Mouse (Mus musculus) intestine, embryonic 16.5 days (tissue): Measurements from ENCODE around the gene Adgrd1. TPM values are rescaled to one million over a fixed set of nuclear protein-coding genes. Genes with fewer than 3 reads are reported as not detected.

Experiments used
- ATAC-seq: fragments of 200-750 bp; cut with Nextera tagmentation; 2 replicates; pipeline ENCODE4 v1.8.0; 2017; ENCODE audit warnings: moderate TSS enrichment, moderate library complexity
- H3K27ac ChIP-seq: fragments of 300-500 bp; sonication (generic); 2 replicates; pipeline ENCODE4 v1.5.1; 2014; ENCODE audit warnings: mild to moderate bottlenecking, low read length
- H3K27me3 ChIP-seq: fragments of 300-500 bp; sonication (generic); replicated peaks from 2 replicates; pipeline ENCODE4 v1.6.1; 2014; ENCODE audit warnings: low read length, control low read depth, mixed read lengths; ENCODE audit not compliant: control insufficient read depth, insufficient read depth
- H3K36me3 ChIP-seq: fragments of 300-500 bp; sonication (generic); 2 replicates; pipeline ENCODE4 v1.6.1; 2014; ENCODE audit warnings: low read length, control low read depth; ENCODE audit not compliant: control insufficient read depth, insufficient read depth
- H3K4me1 ChIP-seq: fragments of 300-500 bp; sonication (generic); 2 replicates; pipeline ENCODE4 v1.6.1; 2014; ENCODE audit warnings: low read length, control low read depth, mixed read lengths; ENCODE audit not compliant: control insufficient read depth, insufficient read depth
- H3K4me2 ChIP-seq: fragments of 300-500 bp; sonication (generic); 2 replicates; pipeline ENCODE4 v1.6.1; 2014; ENCODE audit warnings: low read depth, low read length, control low read depth
- H3K4me3 ChIP-seq: fragments of 300-500 bp; sonication (generic); 2 replicates; pipeline ENCODE4 v1.5.1; 2014; ENCODE audit warnings: mild to moderate bottlenecking, low read length
- H3K9ac ChIP-seq: fragments of 300-500 bp; sonication (generic); 2 replicates; pipeline ENCODE4 v1.6.1; 2014; ENCODE audit warnings: low read depth, low read length
- H3K9me3 ChIP-seq: fragments of 300-500 bp; sonication (generic); 2 replicates; pipeline ENCODE4 v1.6.1; 2016; ENCODE audit warnings: low read length, control low read depth; ENCODE audit not compliant: control insufficient read depth
- WGBS: fragments of 180-500 bp; shearing (Covaris S2); extraction: QIAGEN DNeasy Blood & Tissue Kit; methylation state at CpG from one replicate; pipeline ENCODE4 v1.1.7; 2014; 5-methylcytosine and 5-hydroxymethylcytosine counted together
- polyA plus RNA-seq: library from polyadenylated mRNA; unstranded; fragments of >200 nt; fragmentation: Nextera tagmentation; extraction: Ambion mirVana; gene quantifications from 2 replicates; pipeline ENCODE4 v1.2.1, GENCODE M21; 2015

Gene Adgrd1
- 1.0 and 1.5 TPM in 2 replicates for polyA plus RNA-seq

GRCm38 (mm10) chr5:129096511-129096910 lies at the start of gene Adgrd1:
Gene Adgrd1, plus strand, starts transcription at chr5:129096750.
- no peak within 1 kb of the TSS for H3K27ac ChIP-seq
- H3K9me3 ChIP-seq: no peaks in the 10 kb centered on the region
- 35% methylated on average over 6 of the region's 6 CpGs for WGBS
- no peak within 1 kb of the TSS for H3K9ac ChIP-seq
- H3K4me3 ChIP-seq: no peak within 1 kb of the TSS
- no peaks in the 10 kb centered on the region for H3K36me3 ChIP-seq
- no peak within 1 kb of the TSS for H3K4me2 ChIP-seq
- peaks cover 2% of the 10 kb centered on the region; the same call in 1 of the 2 replicates for H3K4me1 ChIP-seq
- ATAC-seq: no peak
- no peaks in the 10 kb centered on the region for H3K27me3 ChIP-seq

- no peak overlapping the region for H3K4me3 ChIP-seq
- no peaks in the 10 kb centered on the region for H3K36me3 ChIP-seq
- WGBS: 72% methylated on average over 9 of the region's 9 CpGs
- no peaks in the 10 kb centered on the region for H3K4me1 ChIP-seq
- ATAC-seq: no peak
- no peaks in the 10 kb centered on the region for H3K9me3 ChIP-seq
- H3K9ac ChIP-seq: no peak overlapping the region
- H3K27me3 ChIP-seq: no peaks in the 10 kb centered on the region
- no peak overlapping the region for H3K4me2 ChIP-seq
- H3K27ac ChIP-seq: no peak overlapping the region
These were observed 47.2 kb upstream of the Adgrd1 start for GRCm38 (mm10) chr5:129049372-129049771.

- Histone ChIP-seq H3K9ac (no peak overlapping the region), H3K36me3 (no peaks in the 10 kb centered on the region), H3K4me3 (no peak overlapping the region), H3K9me3 (no peaks in the 10 kb centered on the region), H3K27me3 (no peaks in the 10 kb centered on the region), H3K4me2 (no peak overlapping the region), H3K4me1 (no peaks in the 10 kb centered on the region), H3K27ac (no peak overlapping the region)
- 78% methylated on average over 3 of the region's 3 CpGs for WGBS
- no peak for ATAC-seq
These were observed 44.6 kb upstream of the Adgrd1 start for GRCm38 (mm10) chr5:129051910-129052309.

GRCm38 (mm10) chr5:129052636-129053355 lies 43.8 kb upstream of the Adgrd1 start:
- H3K27ac ChIP-seq: no peak overlapping the region
- 25% methylated on average over 20 of the region's 20 CpGs for WGBS
- H3K36me3 ChIP-seq: no peaks in the 10 kb centered on the region
- ATAC-seq: no peak
- H3K9me3 ChIP-seq: no peaks in the 10 kb centered on the region
- H3K9ac ChIP-seq: no peak overlapping the region
- no peak overlapping the region for H3K4me2 ChIP-seq
- no peaks in the 10 kb centered on the region for H3K4me1 ChIP-seq
- H3K27me3 ChIP-seq: no peaks in the 10 kb centered on the region; the same call in 1 of the 2 replicates
- H3K4me3 ChIP-seq: no peak overlapping the region

DNA sequence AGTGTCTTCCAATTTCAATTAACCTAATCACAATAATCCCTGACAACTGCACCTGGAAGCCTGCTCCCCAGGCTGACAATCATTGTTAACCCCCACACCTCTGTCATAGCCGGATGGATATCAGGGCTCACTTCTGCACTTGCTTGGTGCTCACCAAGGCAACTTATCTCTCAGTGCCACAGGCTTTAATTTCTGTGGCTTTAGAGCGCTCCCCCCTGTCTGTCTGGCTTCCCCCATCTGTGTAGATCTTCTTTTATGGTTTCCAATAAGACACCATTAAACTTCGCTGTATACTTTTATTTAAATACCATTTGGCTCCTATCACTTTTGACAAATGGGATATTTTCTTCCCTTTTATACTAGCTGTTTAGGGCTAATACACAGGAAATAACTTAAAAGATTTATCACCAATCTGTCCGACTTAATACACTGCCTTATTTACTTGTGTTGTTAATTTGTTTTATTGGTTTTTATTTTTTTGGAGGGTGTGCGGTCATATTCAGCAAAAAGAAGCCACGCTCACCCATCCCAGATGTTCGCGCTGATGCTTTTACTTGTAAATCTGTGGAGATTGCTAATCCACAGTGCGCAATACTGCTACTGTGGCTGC lies 41.8 kb upstream of the Adgrd1 start:
- no peak for ATAC-seq
- H3K36me3 ChIP-seq: no peaks in the 10 kb centered on the region
- 70% methylated on average over 9 of the region's 9 CpGs for WGBS
- H3K4me1 ChIP-seq: no peaks in the 10 kb centered on the region
- no peak overlapping the region for H3K4me2 ChIP-seq
- H3K4me3 ChIP-seq: no peak overlapping the region
- no peaks in the 10 kb centered on the region for H3K9me3 ChIP-seq
- H3K27me3 ChIP-seq: no peaks in the 10 kb centered on the region; the same call in 1 of the 2 replicates
- H3K9ac ChIP-seq: no peak overlapping the region
- H3K27ac ChIP-seq: no peak overlapping the region

DNA sequence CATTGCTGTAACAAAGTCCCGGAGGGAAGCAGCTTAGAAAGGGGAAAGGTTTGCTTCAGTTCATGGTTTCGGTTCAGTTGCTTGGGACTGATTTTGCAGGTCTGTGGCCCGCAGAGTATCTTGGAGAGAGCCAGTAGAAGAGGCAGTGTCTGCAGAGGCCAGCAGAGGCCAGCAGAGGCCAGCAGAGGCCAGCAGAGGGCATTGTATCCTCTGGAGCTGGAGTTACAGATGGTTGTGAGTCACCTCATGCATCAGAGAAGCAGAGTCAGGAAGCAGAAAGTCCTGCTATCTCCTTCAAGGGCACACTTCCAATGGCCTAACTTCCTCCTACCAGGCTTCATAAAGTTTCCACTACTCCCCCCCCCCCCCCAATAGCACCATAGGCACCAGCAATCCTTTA lies 37.4 kb upstream of the Adgrd1 start:
- no peaks in the 10 kb centered on the region; the same call in 1 of the 2 replicates for H3K27me3 ChIP-seq
- H3K27ac ChIP-seq: no peak overlapping the region
- no peaks in the 10 kb centered on the region for H3K36me3 ChIP-seq
- H3K4me2 ChIP-seq: no peak overlapping the region
- no peak overlapping the region for H3K4me3 ChIP-seq
- ATAC-seq: no peak
- H3K4me1 ChIP-seq: 0 out of 2 replicates have a peak, but pooled peaks cover 5% of the 10 kb centered on the region
- H3K9ac ChIP-seq: no peak overlapping the region
- WGBS: 84% methylated on average over 3 of the region's 3 CpGs
- H3K9me3 ChIP-seq: no peaks in the 10 kb centered on the region

DNA sequence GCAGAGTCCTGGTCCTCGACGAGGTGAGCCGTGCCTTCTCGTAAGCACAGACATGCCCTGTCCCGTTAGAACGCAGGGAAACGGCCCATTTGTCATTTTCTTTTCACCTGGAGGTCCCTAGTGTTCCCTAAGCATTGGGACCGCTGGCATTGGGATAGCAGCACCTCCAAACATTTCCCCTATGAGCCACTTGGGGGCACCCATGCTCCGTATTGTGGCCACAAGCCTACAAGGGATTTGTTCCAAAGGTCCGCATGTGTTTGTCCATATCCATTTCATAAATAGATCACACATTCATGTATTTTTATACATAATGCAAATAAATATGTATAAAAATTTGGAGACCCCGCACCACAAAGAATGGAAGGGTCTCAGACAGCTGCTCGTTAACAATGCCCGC lies 35.0 kb upstream of the Adgrd1 start:
- Histone ChIP-seq H3K27ac (no peak overlapping the region), H3K36me3 (no peaks in the 10 kb centered on the region), H3K27me3 (no peaks in the 10 kb centered on the region; the same call in 1 of the 2 replicates), H3K9ac (no peak overlapping the region), H3K4me2 (no peak overlapping the region), H3K9me3 (no peaks in the 10 kb centered on the region), H3K4me3 (no peak overlapping the region), H3K4me1 (0 out of 2 replicates have a peak, but pooled peaks cover 5% of the 10 kb centered on the region)
- ATAC-seq: no peak
- WGBS: 23% methylated on average over 13 of the region's 13 CpGs

- 0 out of 2 replicates have a peak, but pooled peaks cover 8% of the 10 kb centered on the region for H3K4me1 ChIP-seq
- no peaks in the 10 kb centered on the region for H3K36me3 ChIP-seq
- H3K9me3 ChIP-seq: no peaks in the 10 kb centered on the region
- no peaks in the 10 kb centered on the region for H3K27me3 ChIP-seq
- H3K27ac ChIP-seq: no peak overlapping the region
- 9% methylated on average over 21 of the region's 21 CpGs for WGBS
- peak overlapping the region; percentile 37 for H3K4me2 ChIP-seq
- no peak overlapping the region; the same call in 1 of the 2 replicates for H3K4me3 ChIP-seq
- ATAC-seq: peak; percentile 52; the same call in 1 of the 2 replicates
- no peak overlapping the region; the same call in 1 of the 2 replicates for H3K9ac ChIP-seq
These were observed 33.3 kb upstream of the Adgrd1 start for GRCm38 (mm10) chr5:129063037-129063791.

DNA sequence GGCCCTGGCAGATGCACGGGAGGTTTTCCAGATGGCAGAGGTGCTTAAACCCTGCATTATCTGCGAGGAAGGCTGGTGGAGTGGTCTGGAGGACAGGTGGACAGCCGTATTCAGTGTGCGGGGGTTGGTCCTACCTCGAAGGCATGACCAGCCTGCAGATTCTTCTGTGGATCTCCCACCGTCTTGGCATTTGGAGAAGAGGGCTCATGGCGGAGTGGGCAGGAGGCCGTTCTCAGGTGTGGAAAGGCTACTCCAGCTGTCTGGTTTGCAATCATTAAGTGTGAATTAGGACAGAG lies 32.8 kb upstream of the Adgrd1 start:
- Histone ChIP-seq H3K27ac (no peak overlapping the region), H3K4me1 (0 out of 2 replicates have a peak, but pooled peaks cover 8% of the 10 kb centered on the region), H3K4me2 (peak overlapping the region; percentile 37), H3K9ac (no peak overlapping the region), H3K27me3 (no peaks in the 10 kb centered on the region), H3K9me3 (no peaks in the 10 kb centered on the region), H3K36me3 (no peaks in the 10 kb centered on the region), H3K4me3 (no peak overlapping the region; the same call in 1 of the 2 replicates)
- ATAC-seq: no peak
- 40% methylated on average over 8 of the region's 8 CpGs for WGBS
